Mouse (Mus musculus) E14TG2a.4 (cell line): Measurements from ENCODE around the gene Tcf7l2.

Experiments used
- CTCF ChIP-seq: conservative IDR thresholded peaks from 2 replicates; pipeline ENCODE4 v1.5.1; 2014; ENCODE audit warnings: low read length
- POU5F1 ChIP-seq: IDR thresholded peaks from 2 replicates; pipeline ENCODE4 v1.6.1; 2014; ENCODE audit warnings: low read length, borderline replicate concordance

GRCm38 (mm10) chr19:55867255-55867654 lies 125.6 kb downstream of the Tcf7l2 start:
- no peak for TF ChIP-seq CTCF
- no peak for TF ChIP-seq POU5F1
